Mouse (Mus musculus) forebrain, embryonic 14.5 days (tissue): ENCODE measurements around the gene Tex33. TPM values are rescaled to one million over a fixed set of nuclear protein-coding genes. Genes with fewer than 3 reads are reported as not detected.
"Not testable (repeated sequence)": the region's sequence is repeated elsewhere in the genome, so short reads cannot be mapped to it uniquely, and the experiment has no call there.

Experiments used
- ATAC-seq: fragments of 200-750 bp; cut with Nextera tagmentation; 2 replicates; pipeline ENCODE4 v1.8.0; 2017; ENCODE audit warnings: mild to moderate bottlenecking, moderate library complexity
- DNase-seq: peaks from one replicate; pipeline ENCODE4 v3.0.0-alpha.2; 2015; ENCODE audit warnings: low spot score
- H3K27ac ChIP-seq: fragments of 300-500 bp; sonication (generic); 2 replicates; pipeline ENCODE4 v1.5.1; 2014; ENCODE audit warnings: low read depth, mild to moderate bottlenecking, control low read depth, low read length, moderate library complexity
- H3K27me3 ChIP-seq: fragments of 300-500 bp; sonication (generic); replicated peaks from 2 replicates; pipeline ENCODE4 v1.6.1; 2014; ENCODE audit warnings: low read length, control low read depth, mixed read lengths; ENCODE audit not compliant: control insufficient read depth, insufficient read depth
- H3K36me3 ChIP-seq: fragments of 300-500 bp; sonication (generic); 2 replicates; pipeline ENCODE4 v1.6.1; 2014; ENCODE audit warnings: low read length, control low read depth; ENCODE audit not compliant: control insufficient read depth, insufficient read depth
- H3K4me1 ChIP-seq: fragments of 300-500 bp; sonication (generic); 2 replicates; pipeline ENCODE4 v1.6.1; 2014; ENCODE audit warnings: antibody characterized with exemption, low read length, control low read depth; ENCODE audit not compliant: control insufficient read depth, insufficient read depth
- H3K4me2 ChIP-seq: fragments of 300-500 bp; sonication (generic); 2 replicates; pipeline ENCODE4 v1.6.1; 2014; ENCODE audit warnings: mild to moderate bottlenecking, control low read depth, low read length
- H3K4me3 ChIP-seq: fragments of 300-500 bp; sonication (generic); 2 replicates; pipeline ENCODE4 v1.5.1; 2014; ENCODE audit warnings: low read depth, low read length, control low read depth
- H3K9ac ChIP-seq: fragments of 300-500 bp; sonication (generic); 2 replicates; pipeline ENCODE4 v1.6.1; 2014; ENCODE audit warnings: mild to moderate bottlenecking, low read length, control low read depth, moderate library complexity
- H3K9me3 ChIP-seq: fragments of 300-500 bp; sonication (generic); replicated peaks from 2 replicates; pipeline ENCODE4 v1.6.1; 2016; ENCODE audit warnings: low read length, control low read depth, mixed read lengths; ENCODE audit not compliant: control insufficient read depth
- WGBS: fragments of 180-500 bp; shearing (Covaris S2); extraction: QIAGEN DNeasy Blood & Tissue Kit; methylation state at CpG from one replicate; pipeline ENCODE4 v1.1.7; 2014; 5-methylcytosine and 5-hydroxymethylcytosine counted together
- microRNA-seq: library from miRNA; unstranded; fragments of <30 nt; microRNA quantifications from one replicate; pipeline ENCODE4, GENCODE M21; 2016
- polyA plus RNA-seq: library from polyadenylated mRNA; unstranded; fragments of >200 nt; fragmentation: Nextera tagmentation; extraction: Ambion mirVana; gene quantifications from 2 replicates; pipeline ENCODE4 v1.2.1, GENCODE M21; 2014

Tex33 gene
- polyA plus RNA-seq, 1 experiment from 2014 or later, result not detected

DNA sequence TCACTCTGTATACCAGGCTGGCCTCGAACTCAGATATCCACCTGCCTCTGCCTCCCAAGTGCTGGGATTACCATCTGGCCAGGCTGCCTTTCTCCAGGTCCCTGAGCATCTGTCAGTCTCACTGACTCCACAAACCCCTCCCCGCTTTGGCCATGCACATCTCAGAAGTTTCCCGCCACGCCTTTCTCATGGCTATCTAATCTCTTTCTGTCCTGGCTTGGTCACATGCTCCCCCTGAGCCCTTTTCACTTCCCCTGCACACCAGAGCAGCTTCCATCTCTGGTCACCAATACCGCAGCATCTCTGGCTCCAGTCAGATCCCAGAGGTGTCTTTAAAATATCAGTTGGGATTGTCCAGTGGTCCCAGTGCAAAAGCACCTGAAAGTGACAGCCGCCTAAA lies 65.7 kb downstream of the Tex33 start:
- WGBS, result 77% methylated on average over 6 of the region's 6 CpGs

DNA sequence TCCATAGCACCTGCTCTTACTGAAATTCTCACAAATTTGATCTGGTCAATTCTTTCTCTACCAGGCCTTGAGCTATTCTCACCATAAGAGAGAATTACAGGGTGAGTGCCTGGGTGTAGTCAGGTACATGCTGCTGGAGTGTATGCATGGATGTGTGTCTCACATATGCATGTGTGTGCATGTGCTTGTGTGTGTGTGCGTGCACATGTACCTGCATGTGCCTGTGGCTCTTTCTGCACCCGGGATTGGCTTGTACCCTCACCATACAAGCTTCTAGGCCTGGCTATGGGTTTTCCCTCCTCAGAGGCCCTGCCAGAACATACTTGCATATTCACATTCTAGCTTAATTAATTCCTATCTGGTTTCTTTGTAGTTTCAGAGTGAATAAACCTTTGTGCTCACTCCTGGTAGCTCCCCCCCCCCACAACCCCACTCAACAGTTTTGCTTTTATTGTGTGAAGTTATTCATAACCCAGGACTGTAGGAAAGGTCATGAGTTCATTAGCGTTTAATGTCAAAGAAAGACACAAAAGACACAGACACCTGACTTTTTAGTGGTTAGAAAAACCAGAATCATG lies 67.1 kb downstream of the Tex33 start:
- no peaks in the 10 kb centered on the region for H3K9me3 ChIP-seq
- ATAC-seq, result no peak
- H3K27me3 ChIP-seq, result no peaks in the 10 kb centered on the region
- no peaks in the 10 kb centered on the region for H3K36me3 ChIP-seq
- no peak overlapping the region for H3K4me2 ChIP-seq
- no peak overlapping the region for H3K4me3 ChIP-seq
- H3K4me1 ChIP-seq, result no peaks in the 10 kb centered on the region
- 60% methylated on average over 3 of the region's 3 CpGs for WGBS
- no peak for DNase-seq
- H3K9ac ChIP-seq, result no peak overlapping the region
- no peak overlapping the region for H3K27ac ChIP-seq

More for the DNA sequence above, 65.7 kb downstream of the Tex33 start:
- DNase-seq, H3K27ac ChIP-seq, H3K4me1 ChIP-seq, H3K4me3 ChIP-seq, ATAC-seq, H3K9ac ChIP-seq, H3K27me3 ChIP-seq, H3K9me3 ChIP-seq, H3K4me2 ChIP-seq, H3K36me3 ChIP-seq: not testable (repeated sequence)

Small RNA genes within 50 kb of the gene (microRNA-seq; reads per million reads assigned to microRNA genes)
- not detected for gene Mir7676-2

Other genes starting within 250 kb of the Tex33 start
- 137 and 165 TPM in 2 replicates for gene Ift27, start 221.8 kb downstream of the Tex33 start, polyA plus RNA-seq
- 0.19 and 1.3 TPM in 2 replicates for gene Pvalb, start 189.5 kb downstream of the Tex33 start, polyA plus RNA-seq
- gene Ncf4, start 151.1 kb downstream of the Tex33 start, polyA plus RNA-seq, result 1.1 TPM in 2 replicates
- gene Csf2rb2, start 90.2 kb downstream of the Tex33 start, polyA plus RNA-seq, result not detected in 2 replicates
- 0.44 and 0.74 TPM in 2 replicates for gene Csf2rb, start 70.2 kb downstream of the Tex33 start, polyA plus RNA-seq
- gene Tst, start 10.0 kb upstream of the Tex33 start, polyA plus RNA-seq, result 27.0 and 27.4 TPM in 2 replicates
- gene Mpst, start 10.5 kb upstream of the Tex33 start, polyA plus RNA-seq, result 5.9 and 6.1 TPM in 2 replicates
- 110 and 113 TPM in 2 replicates for gene Kctd17, start 32.7 kb upstream of the Tex33 start, polyA plus RNA-seq
- 0.20 and 0.47 TPM in 2 replicates for gene Tmprss6, start 72.7 kb upstream of the Tex33 start, polyA plus RNA-seq
- 0.05 TPM in 1 of 2 replicates, not detected in the other for gene Il2rb, start 99.4 kb upstream of the Tex33 start, polyA plus RNA-seq
- gene C1qtnf6, start 135.5 kb upstream of the Tex33 start, polyA plus RNA-seq, result 7.8 and 8.6 TPM in 2 replicates
- 0.64 and 0.91 TPM in 2 replicates for gene Sstr3, start 148.8 kb upstream of the Tex33 start, polyA plus RNA-seq
- gene Rac2, start 176.9 kb upstream of the Tex33 start, polyA plus RNA-seq, result 3.5 and 5.9 TPM in 2 replicates
- gene Cyth4, start 201.1 kb upstream of the Tex33 start, polyA plus RNA-seq, result 2.4 and 2.7 TPM in 2 replicates